Mouse (Mus musculus) brown adipose tissue, adult 24 weeks (tissue): ENCODE results near the gene Dhx37. TPM values are rescaled to one million over a fixed set of nuclear protein-coding genes. Genes with fewer than 3 reads are reported as not detected.
A peak's percentile ranks its signal among the peaks of the same experiment; 100 is the strongest.
"Not testable (repeated sequence)": the region's sequence is repeated elsewhere in the genome, so short reads cannot be mapped to it uniquely, and the experiment has no call there.

Experiments used
- H3K27ac ChIP-seq: fragments of 200-500 bp; replicated peaks from 2 replicates; pipeline ENCODE4 v1.5.1; 2012; ENCODE audit warnings: low read depth, mild to moderate bottlenecking, low read length
- H3K4me1 ChIP-seq: fragments of 200-500 bp; 2 replicates; pipeline ENCODE4 v1.6.1; 2012; ENCODE audit warnings: low read length, mixed read lengths; ENCODE audit not compliant: control insufficient read depth, insufficient read depth, insufficient read length
- H3K4me3 ChIP-seq: fragments of 200-500 bp; 2 replicates; pipeline ENCODE4 v1.5.1; 2012; ENCODE audit warnings: low read depth, mild to moderate bottlenecking, low read length, moderate library complexity; ENCODE audit not compliant: insufficient read depth
- polyA plus RNA-seq: library from polyadenylated mRNA; stranded (reverse); fragments of >200 nt; gene quantifications from 2 replicates; pipeline ENCODE4 v1.2.4, GENCODE M21; 2012; ENCODE audit not compliant: missing spikeins, insufficient read depth, insufficient read length

The Dhx37 gene
- polyA plus RNA-seq, 1 experiment: 5.0 TPM

DNA sequence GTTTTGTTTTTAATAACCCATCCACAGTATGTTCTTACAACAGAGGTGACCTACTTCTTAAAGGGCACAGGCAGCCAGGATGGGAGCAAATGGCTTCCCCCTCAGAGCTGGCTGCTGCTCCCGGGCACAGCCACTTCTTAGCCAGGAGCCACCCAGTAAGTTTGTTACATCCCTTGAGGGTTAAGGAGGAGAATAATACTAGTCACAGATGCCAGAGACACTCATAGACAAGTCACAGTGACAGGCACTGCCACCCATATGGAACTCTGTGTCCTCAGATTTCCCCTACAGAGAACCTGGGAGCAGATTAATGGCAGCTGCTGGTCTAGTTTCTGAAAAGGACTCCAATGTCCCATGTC is 41.3 kb downstream of the Dhx37 start:
- Histone ChIP-seq H3K27ac (peak overlapping the region; percentile 100), H3K4me1 (peaks cover 16% of the 10 kb centered on the region), H3K4me3 (peak overlapping the region; percentile 45)

- peaks cover 16% of the 10 kb centered on the region for H3K4me1 ChIP-seq
- H3K27ac ChIP-seq: peak overlapping the region; percentile 100
- H3K4me3 ChIP-seq: peak overlapping the region; percentile 10; the same call in 1 of the 2 replicates
Observed at GRCm38 (mm10) chr5:125392176-125392575, 41.7 kb downstream of the Dhx37 start.

DNA sequence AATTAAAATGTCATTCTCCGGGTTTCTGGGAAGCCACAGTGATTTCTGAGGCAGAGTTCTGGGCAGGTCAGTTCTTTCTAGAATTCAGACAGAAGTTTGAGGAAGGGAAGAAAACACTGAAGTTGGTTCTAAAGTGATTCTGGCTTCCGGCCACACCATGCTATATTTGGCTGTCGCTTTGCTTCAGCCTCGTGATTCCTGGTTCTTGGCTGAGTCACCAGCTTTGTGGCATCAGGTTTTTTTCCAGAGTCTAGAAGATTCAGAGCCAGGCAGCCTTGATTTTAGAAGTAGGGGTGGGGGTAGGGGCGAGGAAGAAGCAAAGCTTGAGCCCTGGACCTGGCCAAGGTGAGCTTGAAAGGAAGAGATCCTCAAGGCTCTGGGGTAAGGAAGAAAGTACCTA is 42.3 kb downstream of the Dhx37 start:
- Histone ChIP-seq H3K4me3 (peak overlapping the region; percentile 36), H3K4me1 (peaks cover 16% of the 10 kb centered on the region), H3K27ac (peak overlapping the region; percentile 100)

- peaks cover 16% of the 10 kb centered on the region for H3K4me1 ChIP-seq
- peak overlapping the region; percentile 100 for H3K27ac ChIP-seq
- H3K4me3 ChIP-seq: no peak overlapping the region
Observed at GRCm38 (mm10) chr5:125390906-125391477, 42.9 kb downstream of the Dhx37 start.

DNA sequence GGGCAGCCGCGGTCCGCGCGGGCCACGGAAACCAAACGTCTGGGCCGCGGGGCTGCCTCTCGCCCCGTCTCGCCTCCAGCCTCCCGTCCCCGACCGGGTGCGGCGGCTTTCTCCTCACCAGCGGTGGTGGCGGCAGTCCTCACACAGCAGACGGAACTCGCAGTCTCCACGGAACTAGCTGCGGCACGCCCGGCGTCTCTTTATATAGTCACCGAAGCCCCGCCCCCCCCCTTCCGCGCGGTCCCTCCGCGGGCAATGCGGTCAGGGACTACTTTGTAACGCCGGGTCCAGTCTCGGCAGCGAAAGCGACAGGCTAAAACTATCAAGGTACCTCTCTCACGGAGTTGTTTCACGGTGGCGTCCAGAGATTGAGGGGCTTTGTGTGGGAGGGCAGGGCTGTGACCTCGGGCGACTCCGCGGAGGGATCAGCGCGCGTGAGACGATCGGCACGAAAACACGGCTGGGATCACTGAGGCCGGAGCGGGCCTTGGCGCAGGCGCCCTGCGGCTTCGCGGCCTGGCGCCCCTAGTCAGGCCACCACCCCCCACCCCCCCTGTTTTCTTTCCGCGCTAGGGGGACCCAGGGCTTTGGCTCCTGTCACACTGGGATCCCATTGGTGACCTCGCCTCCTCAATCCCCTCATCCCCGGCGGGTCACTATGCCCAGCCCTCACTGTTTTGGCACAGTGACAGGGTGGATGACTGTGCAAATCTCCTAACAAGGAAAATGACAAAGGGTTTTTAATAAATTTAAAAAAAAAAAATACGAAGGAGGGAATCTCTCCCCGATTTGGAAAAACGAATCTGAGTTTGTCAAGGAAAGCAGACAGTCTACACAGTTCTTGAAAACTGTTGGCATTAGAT is 44.1 kb downstream of the Dhx37 start, which contains the start of gene Ubc:
TSS of gene Ubc (minus strand) at position 624 of the 863 bp plus-strand sequence.
- peak within 1 kb of the TSS; percentile 85 for H3K4me3 ChIP-seq
- peaks cover 13% of the 10 kb centered on the region for H3K4me1 ChIP-seq
- H3K27ac ChIP-seq: peak within 1 kb of the TSS; percentile 100

DNA sequence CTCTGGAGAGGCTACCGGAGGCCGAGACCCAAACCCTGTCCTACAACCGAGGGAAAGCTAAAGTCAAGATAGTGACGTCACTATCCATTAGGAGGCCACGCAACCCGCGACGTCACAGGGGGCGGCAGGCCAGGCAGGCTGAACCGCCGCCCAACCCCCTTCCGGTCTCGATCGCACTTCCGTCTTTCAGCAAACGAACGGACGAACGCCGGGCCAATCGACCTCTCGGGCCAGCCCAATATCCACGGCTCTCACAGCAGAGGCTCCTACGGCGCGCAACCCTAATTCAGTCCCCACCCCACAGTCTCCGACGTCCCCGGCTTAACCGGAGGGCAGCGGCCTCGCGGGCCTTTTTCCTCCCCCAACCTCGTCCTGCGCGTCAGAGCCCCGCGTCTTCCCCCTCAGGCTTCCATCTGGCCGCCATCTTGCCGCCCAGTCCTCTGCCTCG is 44.8 kb downstream of the Dhx37 start, which contains the start of gene Gm10382:
TSS of gene Gm10382 (plus strand) at position 192 of the 448 bp plus-strand sequence.
- peaks cover 10% of the 10 kb centered on the region for H3K4me1 ChIP-seq
- peak within 1 kb of the TSS; percentile 100 for H3K27ac ChIP-seq
- H3K4me3 ChIP-seq: peak within 1 kb of the TSS; percentile 85

GRCm38 (mm10) chr5:125388358-125389092 is 45.4 kb downstream of the Dhx37 start:
- Histone ChIP-seq H3K4me3 (peak overlapping the region; percentile 85), H3K4me1 (peaks cover 7% of the 10 kb centered on the region; the same call in 1 of the 2 replicates), H3K27ac (peak overlapping the region; percentile 100)

- H3K4me1 ChIP-seq, H3K27ac ChIP-seq: not testable (repeated sequence)
- peak overlapping the region; percentile 26 for H3K4me3 ChIP-seq
Observed at GRCm38 (mm10) chr5:125387295-125387694, 46.6 kb downstream of the Dhx37 start.

GRCm38 (mm10) chr5:125385215-125385940 is 48.5 kb downstream of the Dhx37 start:
- no peak overlapping the region for H3K27ac ChIP-seq
- H3K4me3 ChIP-seq: peak overlapping the region; percentile 49

DNA sequence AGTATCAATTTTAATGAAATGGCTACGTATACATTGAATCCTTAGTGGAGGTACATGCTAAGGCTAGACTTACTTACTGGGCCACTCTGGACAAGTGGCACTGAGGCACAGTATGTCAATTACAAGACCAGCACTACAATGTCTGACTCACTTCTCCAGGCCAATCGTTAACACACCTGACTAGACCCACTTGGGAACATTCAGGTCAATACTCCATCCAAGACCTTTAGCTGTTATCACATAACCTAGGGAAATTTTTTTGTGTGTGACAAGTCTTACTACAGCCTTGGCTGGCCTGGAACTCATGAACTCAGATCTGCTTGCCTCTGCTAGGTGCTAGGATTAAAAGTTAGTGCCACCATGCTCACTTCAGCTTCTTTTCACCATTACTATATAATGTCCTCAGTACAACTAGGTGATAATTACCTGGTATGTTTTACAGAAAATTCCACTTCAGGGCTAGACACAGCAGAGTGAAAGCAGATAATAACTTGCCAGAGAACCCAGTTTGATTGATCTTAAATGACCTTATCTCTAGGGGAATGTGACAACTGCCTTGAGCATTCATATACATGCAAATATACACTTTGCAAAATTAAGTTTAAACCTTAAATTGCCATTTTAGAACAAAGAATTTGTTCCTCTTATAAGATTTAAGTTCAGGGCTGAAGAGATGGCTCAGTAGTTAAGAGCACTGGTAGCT is 49.3 kb downstream of the Dhx37 start:
- Histone ChIP-seq H3K27ac (no peak overlapping the region), H3K4me3 (peak overlapping the region; percentile 49), H3K4me1 (no peaks in the 10 kb centered on the region)

More at GRCm38 (mm10) chr5:125385215-125385940, 48.5 kb downstream of the Dhx37 start:
- no peaks in the 10 kb centered on the region for H3K4me1 ChIP-seq

- Histone ChIP-seq H3K4me1 (no peaks in the 10 kb centered on the region), H3K27ac (no peak overlapping the region), H3K4me3 (no peak overlapping the region)
Observed at GRCm38 (mm10) chr5:125383637-125384420, 50.1 kb downstream of the Dhx37 start.

GRCm38 (mm10) chr5:125382673-125383558 is 51.0 kb downstream of the Dhx37 start:
- Histone ChIP-seq H3K4me1 (no peaks in the 10 kb centered on the region), H3K27ac (no peak overlapping the region), H3K4me3 (no peak overlapping the region)
